Mouse (Mus musculus) MEL (cell line): Measurements from ENCODE around the gene Dyrk1a. TPM values are rescaled to one million over a fixed set of nuclear protein-coding genes. Genes with fewer than 3 reads are reported as not detected.

Experiments
- DNase-seq: peaks from one replicate; pipeline ENCODE4 v3.0.0; 2011; ENCODE audit warnings: low read depth, low spot score
- H3K27ac ChIP-seq: 2 replicates; pipeline ENCODE4 v1.5.1; 2012; ENCODE audit warnings: low read depth, mild to moderate bottlenecking, control low read depth, low read length, moderate library complexity; ENCODE audit not compliant: control insufficient read depth
- H3K27me3 ChIP-seq, 2 experiments: fragments of 150-350 bp in 1 of 2; sonication (generic) in 1 of 2; 2 replicates each; pipeline ENCODE4 v1.6.1; 2012; ENCODE audit warnings: low read length in 2 of 2, mild to moderate bottlenecking in 2 of 2, improper control_type of control experiment in 1 of 2, moderate library complexity in 1 of 2; ENCODE audit not compliant: insufficient read depth in 2 of 2, control insufficient read depth in 1 of 2
- H3K36me3 ChIP-seq, 2 experiments: 2 replicates each; pipeline ENCODE4 v1.6.1; 2012 to 2014; ENCODE audit warnings: low read length in 2 of 2, improper control_type of control experiment in 1 of 2, inconsistent platforms in 1 of 2, mild to moderate bottlenecking in 1 of 2; ENCODE audit not compliant: insufficient read depth in 2 of 2, control insufficient read depth in 1 of 2
- H3K4me1 ChIP-seq, 2 experiments: fragments of 150-350 bp in 1 of 2; sonication (generic) in 1 of 2; 2 replicates each; pipeline ENCODE4 v1.6.1; 2012; ENCODE audit warnings: low read length in 2 of 2, improper control_type of control experiment in 1 of 2, mild to moderate bottlenecking in 1 of 2; ENCODE audit not compliant: insufficient read depth in 2 of 2, control insufficient read depth in 1 of 2
- H3K4me3 ChIP-seq, 2 experiments: fragments of 150-350 bp in 1 of 2; sonication (generic) in 1 of 2; 2 replicates each; pipeline ENCODE4 v1.5.1; 2012; ENCODE audit warnings: low read depth in 2 of 2, low read length in 2 of 2, mild to moderate bottlenecking in 2 of 2, moderate library complexity in 2 of 2, control low read depth in 1 of 2, improper control_type of control experiment in 1 of 2; ENCODE audit not compliant: control insufficient read depth in 1 of 2, insufficient read depth in 1 of 2
- H3K79me2 ChIP-seq: 2 replicates; pipeline ENCODE4 v1.6.1; 2012; ENCODE audit warnings: mild to moderate bottlenecking, low read length, moderate library complexity; ENCODE audit not compliant: control insufficient read depth, poor library complexity, insufficient read depth
- H3K9ac ChIP-seq: 2 replicates; pipeline ENCODE4 v1.6.1; 2012; ENCODE audit warnings: low read depth, mild to moderate bottlenecking, control low read depth, low read length, moderate library complexity; ENCODE audit not compliant: control insufficient read depth, poor library complexity, severe bottlenecking
- H3K9me3 ChIP-seq: fragments of 150-350 bp; sonication (generic); replicated peaks from 2 replicates; pipeline ENCODE4 v1.6.1; 2012; ENCODE audit warnings: mild to moderate bottlenecking, low read length, improper control_type of control experiment, moderate library complexity; ENCODE audit not compliant: insufficient read depth
- ETS1 ChIP-seq: IDR thresholded peaks from 2 replicates; pipeline ENCODE4 v1.6.1; 2012; ENCODE audit warnings: low read depth, mild to moderate bottlenecking, inconsistent platforms, low read length, improper control_type of control experiment, moderate library complexity
- GATA1 ChIP-seq: IDR thresholded peaks from 2 replicates; pipeline ENCODE4 v1.6.1; 2011; ENCODE audit warnings: low read depth, low read length, improper control_type of control experiment
- HCFC1 ChIP-seq: IDR thresholded peaks from 2 replicates; pipeline ENCODE4 v1.6.1; 2012; ENCODE audit warnings: low read depth, mild to moderate bottlenecking, inconsistent platforms, low read length, improper control_type of control experiment, moderate library complexity
- MAFK ChIP-seq: IDR thresholded peaks from 2 replicates; pipeline ENCODE4 v1.6.1; 2011; ENCODE audit warnings: low read depth, mild to moderate bottlenecking, low read length, improper control_type of control experiment, borderline replicate concordance
- MEF2A ChIP-seq: IDR thresholded peaks from 2 replicates; pipeline ENCODE4 v1.6.1; 2014; ENCODE audit warnings: low read depth, mild to moderate bottlenecking, inconsistent platforms, low read length, improper control_type of control experiment; ENCODE audit not compliant: poor library complexity, insufficient replicate concordance, severe bottlenecking; ENCODE audit errors: extremely low read depth
- MXI1 ChIP-seq: IDR thresholded peaks from 2 replicates; pipeline ENCODE4 v1.6.1; 2011; ENCODE audit warnings: mild to moderate bottlenecking, low read depth, low read length, improper control_type of control experiment
- MYB ChIP-seq: IDR thresholded peaks from 2 replicates; pipeline ENCODE4 v1.6.1; 2011; ENCODE audit warnings: mild to moderate bottlenecking, low read depth, low read length, improper control_type of control experiment
- RAD21 ChIP-seq: IDR thresholded peaks from 2 replicates; pipeline ENCODE4 v1.6.1; 2011; ENCODE audit warnings: mild to moderate bottlenecking, low read depth, low read length, improper control_type of control experiment
- polyA plus RNA-seq, 2 experiments: library from polyadenylated mRNA; stranded (reverse) in 1 of 2; unstranded in 1 of 2; fragments of >175 nt in 1 of 2; fragments of >200 nt in 1 of 2; gene quantifications; 2 replicates each; pipeline versions ENCODE4 v1.2.1 to v1.2.4; 2012; ENCODE audit warnings: low replicate concordance in 2 of 2, low read depth in 1 of 2; ENCODE audit not compliant: insufficient read length in 2 of 2, insufficient read depth in 1 of 2, missing spikeins in 1 of 2
- total RNA-seq: library from RNA; depleted of rRNA; stranded (reverse); fragments of 300-350 nt; gene quantifications from 2 replicates; pipeline ENCODE4 v1.2.3, GENCODE M21; 2012

Gene Dyrk1a
- total and polyA plus RNA-seq, 3 experiments, result 22.6 to 126 (median 34.7) TPM

GRCm38 (mm10) chr16:94602730-94603129, 32.9 kb downstream of the Dyrk1a start:
- Histone ChIP-seq H3K9me3 (no peaks in the 10 kb centered on the region), H3K79me2 (peaks cover 81% of the 10 kb centered on the region), H3K4me1 (peaks cover 8 to 9% of the 10 kb centered on the region in 2 experiments; a peak in 3 of 4 replicates), H3K27me3 (no peaks in the 10 kb centered on the region), H3K36me3 (peaks cover 0 to 6% of the 10 kb centered on the region in 2 experiments; a peak in 2 of 4 replicates), H3K27ac (no peak overlapping the region), H3K9ac (no peak overlapping the region), H3K4me3 (no peak overlapping the region)
- TF ChIP-seq MEF2A, result no peak
- TF ChIP-seq HCFC1, result no peak
- TF ChIP-seq ETS1, result no peak
- DNase-seq, result no peak

GRCm38 (mm10) chr16:94606169-94606568, 36.4 kb downstream of the Dyrk1a start:
- no peak for DNase-seq
- TF ChIP-seq MYB, result no peak
- no peak for TF ChIP-seq HCFC1

GRCm38 (mm10) chr16:94607468-94607867, 37.7 kb downstream of the Dyrk1a start:
- peaks cover 8 to 10% of the 10 kb centered on the region in 2 experiments for H3K4me1 ChIP-seq

More at GRCm38 (mm10) chr16:94606169-94606568, 36.4 kb downstream of the Dyrk1a start:
- H3K9me3 ChIP-seq, result no peaks in the 10 kb centered on the region
- H3K4me3 ChIP-seq, result no peak overlapping the region
- peaks cover 74% of the 10 kb centered on the region for H3K79me2 ChIP-seq
- no peak overlapping the region for H3K9ac ChIP-seq
- peaks cover 8 to 10% of the 10 kb centered on the region in 2 experiments for H3K4me1 ChIP-seq
- H3K27me3 ChIP-seq, result no peaks in the 10 kb centered on the region
- peaks cover 4 to 7% of the 10 kb centered on the region in 2 experiments; a peak in 3 of 4 replicates for H3K36me3 ChIP-seq
- no peak overlapping the region for H3K27ac ChIP-seq

GRCm38 (mm10) chr16:94608706-94609594, 39.1 kb downstream of the Dyrk1a start:
- Histone ChIP-seq H3K4me1 (peaks cover 6% of the 10 kb centered on the region in 2 experiments), H3K9ac (no peak overlapping the region)
- DNase-seq, result no peak

More at GRCm38 (mm10) chr16:94607468-94607867, 37.7 kb downstream of the Dyrk1a start:
- H3K27me3 ChIP-seq, result no peaks in the 10 kb centered on the region
- peaks cover 71% of the 10 kb centered on the region for H3K79me2 ChIP-seq
- no peak overlapping the region for H3K9ac ChIP-seq
- no peak for TF ChIP-seq GATA1
- 0 out of 2 replicates have a peak, but pooled peaks have one; percentile 23 for TF ChIP-seq MXI1
- no peaks in the 10 kb centered on the region for H3K9me3 ChIP-seq
- no peak overlapping the region for H3K4me3 ChIP-seq
- peaks cover 5 to 6% of the 10 kb centered on the region in 2 experiments for H3K36me3 ChIP-seq
- H3K27ac ChIP-seq, result no peak overlapping the region
- DNase-seq, result no peak

More at GRCm38 (mm10) chr16:94608706-94609594, 39.1 kb downstream of the Dyrk1a start:
- no peak overlapping the region for H3K4me3 ChIP-seq
- no peaks in the 10 kb centered on the region for H3K27me3 ChIP-seq
- TF ChIP-seq MAFK (peak; percentile 56; the same call in 1 of the 2 replicates), RAD21 (no peak), MXI1 (no peak)
- no peak overlapping the region for H3K27ac ChIP-seq
- peaks cover 63% of the 10 kb centered on the region for H3K79me2 ChIP-seq
- H3K9me3 ChIP-seq, result no peaks in the 10 kb centered on the region
- H3K36me3 ChIP-seq, result peaks cover 5 to 13% of the 10 kb centered on the region in 2 experiments
